Mouse (Mus musculus) stomach, embryonic 15.5 days (tissue): ENCODE data around the gene 6030468B19Rik. TPM values are rescaled to one million over a fixed set of nuclear protein-coding genes. Genes with fewer than 3 reads are reported as not detected.

ENCODE experiments used
- ATAC-seq: fragments of 200-750 bp; cut with Nextera tagmentation; 2 replicates; pipeline ENCODE4 v1.8.0; 2017; ENCODE audit warnings: low read depth, moderate number of reproducible peaks, moderate TSS enrichment; ENCODE audit not compliant: insufficient read depth, low FRiP score
- H3K27ac ChIP-seq: fragments of 300-500 bp; sonication (generic); 2 replicates; pipeline ENCODE4 v1.5.1; 2015; ENCODE audit warnings: mild to moderate bottlenecking, inconsistent platforms
- H3K27me3 ChIP-seq: fragments of 300-500 bp; sonication (generic); replicated peaks from 2 replicates; pipeline ENCODE4 v1.6.1; 2015; ENCODE audit warnings: inconsistent platforms
- H3K36me3 ChIP-seq: fragments of 300-500 bp; sonication (generic); 2 replicates; pipeline ENCODE4 v1.6.1; 2015; ENCODE audit warnings: inconsistent platforms
- H3K4me1 ChIP-seq: fragments of 300-500 bp; sonication (generic); 2 replicates; pipeline ENCODE4 v1.6.1; 2015; ENCODE audit warnings: inconsistent platforms
- H3K4me2 ChIP-seq: fragments of 300-500 bp; sonication (generic); 2 replicates; pipeline ENCODE4 v1.6.1; 2015; ENCODE audit warnings: mild to moderate bottlenecking, inconsistent platforms
- H3K4me3 ChIP-seq: fragments of 300-500 bp; sonication (generic); replicated peaks from 2 replicates; pipeline ENCODE4 v1.5.1; 2015; ENCODE audit warnings: inconsistent platforms
- H3K9ac ChIP-seq: fragments of 300-500 bp; sonication (generic); 2 replicates; pipeline ENCODE4 v1.6.1; 2015; ENCODE audit warnings: inconsistent platforms
- H3K9me3 ChIP-seq: fragments of 300-500 bp; sonication (generic); 2 replicates; pipeline ENCODE4 v1.6.1; 2016; ENCODE audit warnings: inconsistent platforms
- WGBS: fragments of 180-500 bp; shearing (Covaris S2); methylation state at CpG from one replicate; pipeline ENCODE4 v1.1.7; 2015; 5-methylcytosine and 5-hydroxymethylcytosine counted together
- polyA plus RNA-seq: library from polyadenylated mRNA; unstranded; fragments of >200 nt; fragmentation: Nextera tagmentation; extraction: Ambion mirVana; gene quantifications from 2 replicates; pipeline ENCODE4 v1.2.1, GENCODE M21; 2015

Gene 6030468B19Rik
- polyA plus RNA-seq, 1 experiment from 2014 or later, result 7.2 TPM

- 89% methylated on average over 9 of the region's 9 CpGs for WGBS
- Histone ChIP-seq H3K4me1 (peaks cover 29% of the 10 kb centered on the region), H3K4me3 (peak overlapping the region; percentile 22; the same call in 1 of the 2 replicates), H3K36me3 (no peaks in the 10 kb centered on the region), H3K9me3 (no peaks in the 10 kb centered on the region), H3K27me3 (no peaks in the 10 kb centered on the region), H3K4me2 (peak overlapping the region; percentile 53), H3K27ac (peak overlapping the region; percentile 33; the same call in 1 of the 2 replicates), H3K9ac (no peak overlapping the region)
- ATAC-seq, result no peak
Observed at GRCm38 (mm10) chr11:117791441-117791761, 6.1 kb upstream of the 6030468B19Rik start.

- H3K27ac ChIP-seq, result peak overlapping the region; percentile 84
- H3K36me3 ChIP-seq, result no peaks in the 10 kb centered on the region
- H3K9me3 ChIP-seq, result no peaks in the 10 kb centered on the region
- ATAC-seq, result peak; percentile 81
- WGBS, result 6% methylated on average over 22 of the region's 22 CpGs
- peak overlapping the region; percentile 49 for H3K4me2 ChIP-seq
- H3K4me1 ChIP-seq, result peaks cover 31% of the 10 kb centered on the region
- H3K4me3 ChIP-seq, result peak overlapping the region; percentile 32
- no peaks in the 10 kb centered on the region for H3K27me3 ChIP-seq
- H3K9ac ChIP-seq, result peak overlapping the region; percentile 2; the same call in 1 of the 2 replicates
Observed at GRCm38 (mm10) chr11:117792281-117792888, 5.1 kb upstream of the 6030468B19Rik start.

- H3K4me3 ChIP-seq, result no peak overlapping the region
- WGBS, result 65% methylated on average over 4 of the region's 4 CpGs
- no peaks in the 10 kb centered on the region for H3K27me3 ChIP-seq
- no peaks in the 10 kb centered on the region for H3K9me3 ChIP-seq
- H3K36me3 ChIP-seq, result no peaks in the 10 kb centered on the region
- H3K9ac ChIP-seq, result no peak overlapping the region
- no peak for ATAC-seq
- no peak overlapping the region for H3K4me2 ChIP-seq
- peaks cover 37% of the 10 kb centered on the region for H3K4me1 ChIP-seq
- H3K27ac ChIP-seq, result no peak overlapping the region
Observed at GRCm38 (mm10) chr11:117794035-117794551, 3.4 kb upstream of the 6030468B19Rik start.

GRCm38 (mm10) chr11:117796954-117797353, 506 bp upstream of the 6030468B19Rik start:
- Histone ChIP-seq H3K9ac (no peak overlapping the region), H3K27me3 (no peaks in the 10 kb centered on the region), H3K9me3 (no peaks in the 10 kb centered on the region), H3K36me3 (no peaks in the 10 kb centered on the region), H3K4me3 (no peak overlapping the region), H3K4me2 (no peak overlapping the region), H3K27ac (no peak overlapping the region), H3K4me1 (peaks cover 19% of the 10 kb centered on the region)
- WGBS, result 32% methylated on average over 5 of the region's 5 CpGs
- no peak for ATAC-seq

DNA sequence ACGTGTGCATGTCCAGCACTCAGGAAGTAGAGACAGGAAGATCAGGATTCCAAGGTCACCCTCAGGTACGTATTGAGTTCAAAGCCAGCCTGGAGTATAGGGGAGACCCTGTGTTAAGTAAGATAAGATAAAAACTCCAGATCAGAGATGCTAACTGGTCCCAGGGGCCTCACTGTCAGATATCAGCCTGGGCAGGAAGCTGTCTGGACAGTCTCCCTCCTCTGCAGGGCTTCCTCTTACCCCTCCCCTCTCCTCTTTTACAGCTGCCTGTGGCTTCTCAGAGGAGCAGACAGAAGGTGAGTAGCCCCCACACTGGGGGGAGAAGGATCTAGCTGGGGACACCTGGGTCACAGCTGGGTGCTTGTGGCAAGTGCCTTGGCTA, 691 bp downstream of the 6030468B19Rik start:
- H3K4me1 ChIP-seq, result peaks cover 11% of the 10 kb centered on the region
- H3K27ac ChIP-seq, result no peak overlapping the region
- H3K9me3 ChIP-seq, result no peaks in the 10 kb centered on the region
- H3K9ac ChIP-seq, result no peak overlapping the region
- no peak overlapping the region for H3K4me2 ChIP-seq
- H3K36me3 ChIP-seq, result no peaks in the 10 kb centered on the region
- peak; percentile 59; the same call in 1 of the 2 replicates for ATAC-seq
- 32% methylated on average over 2 of the region's 2 CpGs for WGBS
- H3K27me3 ChIP-seq, result no peaks in the 10 kb centered on the region
- H3K4me3 ChIP-seq, result 0 out of 2 replicates have a peak overlapping the region, but pooled peaks have one; percentile 5

GRCm38 (mm10) chr11:117799174-117799573, 1.7 kb downstream of the 6030468B19Rik start:
- H3K36me3 ChIP-seq, result no peaks in the 10 kb centered on the region
- H3K27me3 ChIP-seq, result no peaks in the 10 kb centered on the region
- H3K4me3 ChIP-seq, result no peak overlapping the region
- peaks cover 8% of the 10 kb centered on the region for H3K4me1 ChIP-seq
- no peaks in the 10 kb centered on the region for H3K9me3 ChIP-seq
- WGBS, result 60% methylated on average over 5 of the region's 5 CpGs
- no peak overlapping the region for H3K27ac ChIP-seq
- no peak overlapping the region for H3K9ac ChIP-seq
- no peak overlapping the region for H3K4me2 ChIP-seq
- ATAC-seq, result no peak

DNA sequence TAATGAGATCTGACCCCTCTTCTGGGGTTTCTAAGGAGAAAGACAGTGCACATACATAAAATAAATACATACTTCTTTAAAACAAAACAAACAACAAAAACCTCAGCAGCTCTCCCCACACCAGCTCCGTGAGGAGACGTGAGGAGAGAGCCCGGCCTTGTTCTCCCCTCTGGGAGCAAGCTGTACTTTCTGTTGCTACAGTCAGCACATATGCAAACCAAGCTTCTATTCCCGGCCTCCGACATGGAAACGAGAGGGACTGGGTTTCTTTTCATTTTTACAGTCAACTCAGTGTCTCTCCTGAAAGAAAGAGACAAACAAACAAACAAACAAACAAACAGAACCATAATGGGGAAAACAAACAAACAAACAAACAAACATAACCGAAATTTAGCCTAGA, 2.6 kb downstream of the 6030468B19Rik start:
- ATAC-seq, result no peak
- Histone ChIP-seq H3K27ac (no peak overlapping the region), H3K9me3 (no peaks in the 10 kb centered on the region), H3K4me2 (no peak overlapping the region), H3K4me1 (peaks cover 8% of the 10 kb centered on the region), H3K4me3 (no peak overlapping the region), H3K36me3 (no peaks in the 10 kb centered on the region), H3K9ac (no peak overlapping the region), H3K27me3 (no peaks in the 10 kb centered on the region)
- WGBS, result 85% methylated on average over 7 of the region's 7 CpGs

GRCm38 (mm10) chr11:117801650-117802049, 4.2 kb downstream of the 6030468B19Rik start:
- Histone ChIP-seq H3K4me3 (no peak overlapping the region), H3K4me2 (no peak overlapping the region), H3K27ac (no peak overlapping the region), H3K9ac (no peak overlapping the region), H3K4me1 (peaks cover 8% of the 10 kb centered on the region), H3K9me3 (no peaks in the 10 kb centered on the region), H3K27me3 (no peaks in the 10 kb centered on the region), H3K36me3 (no peaks in the 10 kb centered on the region)
- WGBS, result 72% methylated on average over 7 of the region's 7 CpGs
- ATAC-seq, result no peak

GRCm38 (mm10) chr11:117803166-117803688, 5.8 kb downstream of the 6030468B19Rik start:
- Histone ChIP-seq H3K4me1 (peaks cover 3% of the 10 kb centered on the region), H3K9me3 (no peaks in the 10 kb centered on the region), H3K4me2 (no peak overlapping the region), H3K9ac (no peak overlapping the region), H3K4me3 (no peak overlapping the region), H3K36me3 (no peaks in the 10 kb centered on the region), H3K27ac (no peak overlapping the region), H3K27me3 (no peaks in the 10 kb centered on the region)
- ATAC-seq, result no peak
- 90% methylated on average over 3 of the region's 3 CpGs for WGBS

DNA sequence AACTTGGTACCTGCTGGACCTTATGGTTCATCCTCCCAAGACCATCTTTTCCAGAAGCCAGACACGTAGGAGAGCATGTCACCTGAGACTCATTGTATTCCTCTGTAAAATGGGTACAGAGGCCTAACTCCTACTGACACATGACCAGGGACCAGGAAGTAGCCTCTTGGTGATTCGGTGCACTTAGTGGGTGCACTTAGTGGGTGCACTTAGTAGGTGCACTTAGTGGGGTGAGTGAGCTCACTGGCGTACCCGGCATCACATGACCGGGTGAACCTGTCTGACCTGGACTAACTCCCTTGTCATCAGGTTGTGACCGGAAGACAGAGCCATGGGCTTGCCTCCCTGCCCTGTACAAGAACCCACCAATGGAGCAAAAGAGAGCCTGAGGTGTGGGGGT, 9.3 kb downstream of the 6030468B19Rik start:
- Histone ChIP-seq H3K4me3 (no peak overlapping the region), H3K9me3 (no peaks in the 10 kb centered on the region), H3K27me3 (no peaks in the 10 kb centered on the region), H3K27ac (no peak overlapping the region), H3K4me1 (peaks cover 9% of the 10 kb centered on the region), H3K36me3 (no peaks in the 10 kb centered on the region), H3K9ac (no peak overlapping the region), H3K4me2 (no peak overlapping the region)
- WGBS, result 91% methylated on average over 6 of the region's 6 CpGs
- ATAC-seq, result no peak

- Histone ChIP-seq H3K4me2 (peak within 1 kb of the TSS; percentile 91), H3K27ac (peak within 1 kb of the TSS; percentile 85), H3K9me3 (no peaks in the 10 kb centered on the region), H3K4me3 (peak within 1 kb of the TSS; percentile 79), H3K9ac (peak within 1 kb of the TSS; percentile 70), H3K27me3 (no peaks in the 10 kb centered on the region), H3K36me3 (peaks cover 17% of the 10 kb centered on the region; the same call in 1 of the 2 replicates), H3K4me1 (peaks cover 9% of the 10 kb centered on the region)
- peak; percentile 61; the same call in 1 of the 2 replicates for ATAC-seq
- whole genome bisulfite sequencing, result under 1% methylated on average over 73 of the region's 75 CpGs
Observed at GRCm38 (mm10) chr11:117809407-117810311, 12.2 kb downstream of the 6030468B19Rik start, which contains the start of the genes Gm20708 and Syngr2. Gm20708 (plus strand) TSS chr11:117809668. Syngr2 (plus strand) TSS chr11:117809668.
